Mouse (Mus musculus) gastrocnemius, postnatal 10 days (tissue): ENCODE data around the gene Ccdc73. TPM values are rescaled to one million over a fixed set of nuclear protein-coding genes. Genes with fewer than 3 reads are reported as not detected.
"Not testable (repeated sequence)": the region's sequence is repeated elsewhere in the genome, so short reads cannot be mapped to it uniquely, and the experiment has no call there.

Source experiments
- DNase-seq: peaks from one replicate; pipeline ENCODE4 v3.0.0; 2021; ENCODE audit warnings: mixed read lengths
- total RNA-seq, 2 experiments: library from RNA; stranded (reverse); gene quantifications; 2 replicates each; pipeline ENCODE4 v1.2.3; 2021

Gene Ccdc73
- total RNA-seq, 2 experiments from 2014 or later: 3.0 to 4.1 TPM

GRCm38 (mm10) chr2:104869101-104869500 is 1.5 kb downstream of the Ccdc73 start:
- DNase-seq: no peak

- no peak for DNase-seq
Measured at GRCm38 (mm10) chr2:104878794-104879193, 11.2 kb downstream of the Ccdc73 start.

- DNase-seq: no peak
Measured at GRCm38 (mm10) chr2:104886109-104886508, 18.5 kb downstream of the Ccdc73 start.

GRCm38 (mm10) chr2:104887331-104887730 is 19.7 kb downstream of the Ccdc73 start:
- not testable (repeated sequence) for DNase-seq

GRCm38 (mm10) chr2:104887882-104888566 is 20.4 kb downstream of the Ccdc73 start:
- DNase-seq: peak; percentile 77

GRCm38 (mm10) chr2:104899975-104900374 is 32.4 kb downstream of the Ccdc73 start:
- DNase-seq: no peak

GRCm38 (mm10) chr2:104915709-104916108 is 48.1 kb downstream of the Ccdc73 start:
- DNase-seq: no peak

GRCm38 (mm10) chr2:104964492-104964891 is 96.9 kb downstream of the Ccdc73 start:
- no peak for DNase-seq

GRCm38 (mm10) chr2:104981712-104982111 is 114.1 kb downstream of the Ccdc73 start:
- no peak for DNase-seq

GRCm38 (mm10) chr2:104985796-104986195 is 118.2 kb downstream of the Ccdc73 start:
- no peak for DNase-seq

GRCm38 (mm10) chr2:104988974-104989373 is 121.4 kb downstream of the Ccdc73 start:
- DNase-seq: no peak

- DNase-seq: no peak
Measured at GRCm38 (mm10) chr2:104994436-104994835, 126.8 kb downstream of the Ccdc73 start.

- DNase-seq: no peak
Measured at GRCm38 (mm10) chr2:104996201-104996600, 128.6 kb downstream of the Ccdc73 start.

- DNase-seq: no peak
Measured at GRCm38 (mm10) chr2:105007236-105007635, 139.6 kb downstream of the Ccdc73 start.

GRCm38 (mm10) chr2:105016192-105016966 is 148.8 kb downstream of the Ccdc73 start:
- DNase-seq: no peak

GRCm38 (mm10) chr2:105016967-105017287 is 149.3 kb downstream of the Ccdc73 start, which contains the start of gene Eif3m:
Eif3m (minus strand) TSS chr2:105017080.
- DNase-seq: peak; percentile 95

GRCm38 (mm10) chr2:105017802-105018201 is 150.2 kb downstream of the Ccdc73 start:
- DNase-seq: no peak

- DNase-seq: no peak
Measured at GRCm38 (mm10) chr2:105019457-105019856, 151.9 kb downstream of the Ccdc73 start.

- no peak for DNase-seq
Measured at GRCm38 (mm10) chr2:105021256-105021655, 153.7 kb downstream of the Ccdc73 start.

- DNase-seq: no peak
Measured at GRCm38 (mm10) chr2:105021836-105022235, 154.2 kb downstream of the Ccdc73 start.

- no peak for DNase-seq
Measured at GRCm38 (mm10) chr2:105023031-105023615, 155.5 kb downstream of the Ccdc73 start.

GRCm38 (mm10) chr2:105023815-105024214 is 156.2 kb downstream of the Ccdc73 start:
- no peak for DNase-seq

GRCm38 (mm10) chr2:105025610-105026009 is 158.0 kb downstream of the Ccdc73 start:
- DNase-seq: not testable (repeated sequence)
